Mouse (Mus musculus) fat pad, adult 2 months (tissue): Measurements from ENCODE around the gene Fat2.
A peak's percentile ranks its signal among the peaks of the same experiment; 100 is the strongest.

Experiments used
- DNase-seq: peaks from one replicate; pipeline ENCODE4 v3.0.0-alpha.2; 2011; ENCODE audit warnings: low read depth, low spot score; ENCODE audit errors: extremely low read depth

Gene Fat2

GRCm38 (mm10) chr11:55334063-55334462 lies 2.3 kb downstream of the Fat2 start:
- DNase-seq = no peak

DNA sequence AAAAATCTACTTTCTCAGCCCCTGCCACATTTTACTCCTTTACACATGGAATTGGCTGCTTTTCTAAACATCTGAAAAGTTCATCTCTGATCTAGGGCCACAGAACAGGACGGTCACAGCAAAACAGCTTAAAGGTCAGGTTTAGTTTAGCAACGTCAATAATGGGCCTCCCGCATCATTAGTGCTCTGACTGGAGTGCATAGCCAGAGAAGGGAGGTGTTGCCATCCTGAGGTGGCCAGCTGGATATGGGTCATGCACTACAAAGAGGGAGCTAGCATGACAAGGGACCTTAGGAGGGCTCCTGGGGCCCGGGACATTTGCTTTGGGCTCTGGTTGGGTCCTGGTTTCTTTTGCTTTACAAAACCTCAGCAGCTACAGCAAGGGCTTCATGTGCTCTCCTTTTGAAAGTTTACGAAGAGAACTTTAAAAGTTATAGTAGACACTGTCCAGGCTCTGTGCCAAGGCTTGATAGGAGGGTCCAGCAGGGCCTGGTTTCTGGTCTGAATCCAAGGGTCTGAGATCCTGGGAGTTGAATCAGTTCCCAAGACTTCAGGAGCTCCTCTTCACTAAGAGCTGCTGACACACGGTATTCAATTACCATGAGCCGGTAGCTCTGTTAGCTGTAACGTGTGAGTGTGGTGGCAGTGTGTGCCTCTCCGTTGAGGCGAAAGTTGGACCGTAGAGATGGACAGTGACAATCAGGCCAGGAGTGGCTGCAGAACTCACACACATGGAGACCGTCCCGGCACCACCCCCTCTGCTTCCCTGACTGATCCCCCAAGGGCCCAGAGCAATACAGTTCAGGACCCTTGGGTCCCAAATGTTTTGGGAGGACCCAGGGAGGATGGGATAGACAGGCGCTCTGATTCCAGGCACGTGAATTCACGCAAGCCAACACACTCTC lies 6.2 kb downstream of the Fat2 start:
- DNase-seq = no peak

DNA sequence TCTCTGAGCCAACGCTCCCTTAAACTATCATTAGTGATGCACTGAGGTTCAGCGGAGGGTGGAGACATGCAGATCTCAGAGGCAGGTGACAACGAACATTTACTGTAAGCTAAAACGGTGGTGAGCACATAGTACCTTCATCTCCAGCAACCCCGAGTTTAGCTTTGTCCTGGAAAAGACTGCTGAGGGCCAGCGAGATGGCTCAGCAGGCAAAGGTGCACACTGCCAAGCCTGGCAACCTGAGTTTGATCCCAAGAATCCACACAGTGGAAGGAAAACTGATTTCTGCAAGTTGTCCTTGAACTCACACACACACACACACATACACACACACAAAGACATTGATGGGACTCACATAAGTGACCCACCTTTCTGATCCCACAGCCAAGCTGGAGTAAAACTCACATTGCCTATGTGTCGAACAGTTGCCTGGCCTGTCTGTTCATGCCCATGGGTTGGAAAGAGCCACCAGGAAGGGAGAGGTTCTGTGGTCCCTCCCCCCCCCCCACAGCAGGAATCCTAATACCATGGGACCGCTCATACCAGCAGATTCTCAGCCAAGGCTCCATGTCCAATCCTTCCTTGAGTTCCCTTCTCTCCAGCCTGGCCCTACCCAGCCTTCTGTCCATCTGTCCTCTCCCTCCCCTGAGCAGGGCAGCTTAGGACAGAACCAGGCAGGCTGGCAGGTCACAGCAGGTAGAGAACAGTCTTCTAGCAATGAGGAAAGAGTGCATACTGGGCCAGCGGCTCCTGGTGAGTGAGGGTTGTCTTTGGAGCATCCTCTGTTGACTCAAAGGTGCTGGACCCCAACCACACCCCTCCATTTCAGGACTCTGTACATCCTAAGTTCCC lies 8.6 kb downstream of the Fat2 start:
- DNase-seq = no peak

DNA sequence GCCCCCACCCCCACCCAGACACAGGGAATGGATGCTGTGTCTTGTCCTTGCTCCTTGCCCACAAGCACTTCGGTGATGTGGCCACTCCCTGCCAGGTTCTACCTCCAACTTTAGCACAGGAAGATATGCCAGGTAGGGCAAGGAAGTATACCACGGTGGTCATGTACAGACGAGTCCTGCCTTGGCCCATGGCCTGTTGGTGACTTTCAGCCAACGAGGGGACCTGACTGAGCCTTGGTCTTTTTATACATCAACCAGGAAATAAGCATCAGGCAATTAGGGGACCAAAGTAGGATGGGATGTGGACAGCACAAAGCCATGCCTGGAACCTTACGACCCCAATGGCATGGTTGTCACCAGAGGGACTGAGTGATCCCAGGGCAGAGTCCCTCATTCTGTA lies 9.3 kb downstream of the Fat2 start:
- no peak for DNase-seq

GRCm38 (mm10) chr11:55326211-55326610 lies 10.2 kb downstream of the Fat2 start:
- no peak for DNase-seq

DNA sequence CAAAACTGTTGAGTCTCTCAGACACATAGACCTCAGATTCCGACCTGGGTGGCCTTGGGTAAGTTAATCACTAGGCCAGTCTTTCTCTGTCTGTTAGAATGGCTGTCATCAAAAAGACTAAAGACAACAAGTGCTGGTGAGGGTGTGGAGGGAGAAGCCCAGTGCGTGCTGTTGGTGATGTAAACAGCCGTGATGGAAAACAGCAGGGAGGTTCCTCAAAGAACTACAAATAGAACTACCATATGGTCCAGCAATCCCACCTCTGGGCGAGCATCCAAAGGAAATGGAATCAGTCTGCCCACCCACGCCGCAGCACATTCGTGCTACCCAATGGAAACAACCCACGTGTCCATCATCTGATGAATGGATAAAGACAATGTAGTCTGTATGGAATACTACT lies 12.5 kb downstream of the Fat2 start:
- DNase-seq = no peak

DNA sequence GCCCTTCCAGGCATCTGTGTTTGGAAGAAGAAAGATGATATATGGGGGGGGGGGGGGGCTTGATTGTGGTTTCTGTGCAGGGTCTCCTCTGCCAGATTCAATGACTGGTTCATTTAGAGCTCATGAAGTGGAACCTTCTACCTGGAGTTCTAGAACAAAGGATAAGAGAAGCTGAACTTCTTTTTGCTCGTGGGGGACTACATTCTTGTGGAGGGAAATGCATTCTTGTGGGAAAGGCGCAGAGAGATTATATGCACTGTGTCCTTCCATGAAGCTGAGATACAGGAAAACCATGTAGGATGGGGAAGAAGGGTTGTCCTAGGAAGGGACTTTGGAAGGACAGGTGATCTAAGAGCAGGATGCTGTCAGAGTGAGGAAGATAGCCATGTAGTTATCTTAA lies 15.4 kb downstream of the Fat2 start:
- no peak for DNase-seq

- DNase-seq = no peak
Observed at GRCm38 (mm10) chr11:55315966-55316365, 20.4 kb downstream of the Fat2 start.

GRCm38 (mm10) chr11:55314704-55315047 lies 21.7 kb downstream of the Fat2 start:
- no peak for DNase-seq

DNA sequence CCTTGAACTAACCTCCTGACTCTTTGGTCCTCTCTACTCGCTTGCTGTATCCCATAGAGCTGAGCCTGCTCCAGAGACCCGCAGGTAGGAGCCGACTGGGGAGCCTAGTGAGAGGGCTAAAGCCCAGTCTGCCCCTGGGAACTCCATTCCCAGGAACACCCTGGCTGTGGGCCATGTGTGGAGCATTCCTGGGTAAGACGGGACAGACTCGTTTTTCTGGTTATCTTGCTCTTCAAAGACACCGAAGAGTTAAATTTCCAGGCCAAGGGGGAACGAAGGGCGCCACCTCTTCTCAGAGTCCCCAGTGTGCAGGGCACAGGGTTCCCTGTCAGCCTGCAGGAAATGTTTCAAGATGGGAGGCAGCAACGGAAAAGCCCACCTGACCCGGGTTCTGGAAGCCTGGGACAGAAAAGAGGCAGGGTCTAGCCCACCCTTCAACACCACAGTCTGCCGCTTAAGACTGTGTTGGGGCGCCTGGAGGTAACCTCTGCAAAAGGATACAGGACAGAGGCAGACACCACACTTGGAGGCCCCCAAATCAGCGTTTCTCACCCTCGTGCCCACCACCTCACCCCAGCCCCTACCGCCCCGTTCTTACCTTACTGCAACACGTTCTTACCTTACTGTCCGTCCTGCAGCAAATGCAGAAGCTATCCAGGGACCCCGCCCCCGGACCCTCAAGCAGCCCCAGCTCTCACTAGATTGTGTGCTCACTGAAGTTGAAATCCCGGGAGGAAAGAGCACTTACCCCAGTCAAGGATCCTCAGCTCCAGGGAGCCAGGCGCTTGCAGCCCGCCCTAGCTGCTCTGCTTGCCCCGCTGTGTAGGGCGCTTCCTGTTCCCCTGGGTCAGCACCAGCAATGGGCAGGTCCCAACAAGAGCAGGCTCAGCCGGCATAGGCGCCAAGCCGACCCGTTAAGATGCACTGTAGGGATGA lies 22.3 kb downstream of the Fat2 start:
- peak; percentile 51 for DNase-seq

- DNase-seq = no peak
Observed at GRCm38 (mm10) chr11:55302350-55302749, 34.0 kb downstream of the Fat2 start.

DNA sequence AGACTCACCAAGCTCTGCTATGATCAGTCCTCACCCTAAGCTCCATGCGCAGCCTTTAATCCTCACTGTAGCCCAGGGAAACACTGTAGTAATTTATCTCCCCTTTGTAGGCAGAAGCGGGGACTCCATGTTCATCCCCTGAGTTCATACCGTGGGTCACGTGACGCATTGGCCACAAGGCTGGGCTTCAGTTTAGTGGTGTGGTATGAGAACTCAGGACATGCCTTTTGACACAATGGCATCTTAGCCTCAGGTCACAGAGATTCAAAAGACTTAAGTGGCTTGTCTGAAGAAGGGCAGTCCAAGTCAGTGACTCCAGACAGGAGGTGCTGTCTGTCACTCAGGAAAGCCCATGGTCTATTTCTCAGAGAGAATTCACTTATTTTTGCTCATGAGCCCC lies 43.2 kb downstream of the Fat2 start:
- DNase-seq = no peak

GRCm38 (mm10) chr11:55291901-55292300 lies 44.5 kb downstream of the Fat2 start:
- DNase-seq = no peak

DNA sequence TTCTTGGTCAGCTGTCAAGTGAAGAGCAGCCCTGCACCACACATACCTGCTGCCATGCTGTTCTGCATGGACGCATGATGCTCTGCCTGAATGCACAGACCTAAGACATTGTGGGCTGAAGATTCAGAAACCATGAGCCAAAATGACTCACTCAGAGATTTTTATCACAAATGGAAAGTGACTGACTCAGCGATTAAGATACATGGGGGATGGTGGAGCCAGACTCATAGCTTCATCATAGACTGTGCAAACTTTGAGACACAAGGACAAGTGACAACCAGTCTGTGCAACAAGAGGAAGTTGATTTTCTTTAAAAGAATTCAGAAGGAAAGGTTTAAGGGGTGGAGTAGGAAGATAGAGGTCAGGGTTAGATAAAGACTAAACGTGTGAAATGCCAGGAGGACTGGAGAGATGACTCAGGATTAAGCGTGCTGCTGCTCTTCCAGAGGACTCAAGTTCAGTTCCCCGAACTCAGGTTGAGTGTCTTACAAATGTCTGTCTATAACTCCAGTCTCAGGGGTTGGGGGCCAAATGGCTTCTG lies 46.4 kb downstream of the Fat2 start:
- no peak for DNase-seq

DNA sequence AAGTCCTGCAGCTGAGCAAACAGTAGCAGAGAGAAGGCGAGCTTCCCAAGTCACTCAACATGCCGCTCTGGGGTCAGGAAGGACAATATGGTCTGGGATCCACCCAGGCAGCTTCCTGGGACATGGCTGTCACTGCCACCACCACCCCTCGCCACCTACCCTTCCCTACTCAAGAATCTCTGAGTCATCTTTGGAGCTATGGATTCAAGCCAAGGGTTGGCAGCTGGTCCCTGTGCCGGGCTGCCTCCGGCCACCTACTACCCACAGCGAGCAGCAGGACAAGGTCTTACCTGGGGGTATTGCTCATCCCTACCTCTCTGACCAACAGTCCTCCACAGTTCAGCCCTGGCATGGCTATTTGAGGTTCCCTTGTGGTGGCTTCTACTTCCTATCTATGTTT lies 61.6 kb downstream of the Fat2 start:
- no peak for DNase-seq

DNA sequence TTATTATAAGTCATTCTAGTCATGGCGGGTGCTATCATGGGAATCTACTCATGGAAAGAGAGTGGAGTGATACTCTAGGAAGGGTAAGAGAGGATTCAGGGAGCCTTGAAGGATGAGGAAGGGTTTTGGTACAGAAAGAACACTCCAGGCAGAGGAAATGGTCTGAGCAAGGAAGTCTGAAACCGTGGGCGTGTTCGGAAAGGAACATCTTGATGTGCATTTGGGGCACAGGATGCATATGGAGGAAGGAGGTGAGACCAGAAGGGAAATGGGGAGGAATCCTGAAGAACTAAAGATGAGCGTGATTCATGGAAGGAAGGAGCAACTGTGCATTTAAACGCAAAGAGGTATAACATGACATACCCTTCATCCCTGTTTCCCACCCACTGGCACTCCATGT lies 67.8 kb downstream of the Fat2 start:
- no peak for DNase-seq

DNA sequence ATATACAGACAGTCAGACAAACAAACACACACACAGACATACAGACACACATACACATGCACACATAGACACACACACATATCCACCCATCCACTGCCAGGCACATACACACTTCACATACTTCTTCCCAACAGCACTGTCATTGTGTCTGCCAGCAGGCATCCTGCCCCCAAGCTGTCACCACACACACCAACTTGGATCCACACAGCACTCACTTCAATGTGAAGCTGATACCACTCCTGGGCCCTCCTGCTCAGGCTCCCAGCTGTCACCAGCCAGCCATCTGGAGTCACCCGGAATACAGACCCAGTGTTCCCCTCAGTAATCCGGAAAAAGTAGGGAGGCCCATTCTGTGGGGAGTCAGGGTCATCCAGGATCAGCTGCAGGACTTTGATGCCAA lies 70.7 kb downstream of the Fat2 start:
- no peak for DNase-seq

GRCm38 (mm10) chr11:55264318-55264717 lies 72.0 kb downstream of the Fat2 start:
- no peak for DNase-seq

DNA sequence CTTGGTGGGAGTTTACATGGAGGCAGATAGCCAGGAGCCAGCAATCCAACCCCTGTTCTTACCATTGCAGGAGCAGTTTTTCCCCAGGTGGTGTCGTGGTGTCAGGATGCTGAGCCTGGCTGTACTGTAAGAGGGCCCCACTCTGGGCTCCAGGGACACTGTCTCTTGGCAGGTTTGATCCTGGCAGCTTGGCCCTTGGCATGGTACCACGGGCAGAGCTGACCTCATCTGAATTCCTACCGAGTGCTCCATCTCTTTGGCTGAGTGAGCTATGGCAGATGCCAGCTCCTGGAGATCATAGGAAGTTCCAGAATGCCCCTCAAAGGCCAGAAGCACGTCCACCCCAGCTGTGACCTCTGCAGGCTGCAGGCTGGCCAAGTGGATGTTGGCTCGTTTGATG lies 74.4 kb downstream of the Fat2 start:
- DNase-seq = no peak

GRCm38 (mm10) chr11:55261105-55261504 lies 75.3 kb downstream of the Fat2 start:
- no peak for DNase-seq

GRCm38 (mm10) chr11:55253391-55253790 lies 83.0 kb downstream of the Fat2 start:
- DNase-seq = no peak
